Mouse (Mus musculus) lung, embryonic 14.5 days (tissue): Measurements from ENCODE around the gene Frmpd2. TPM values are rescaled to one million over a fixed set of nuclear protein-coding genes. Genes with fewer than 3 reads are reported as not detected.

ENCODE experiments used
- ATAC-seq: fragments of 200-750 bp; cut with Nextera tagmentation; 2 replicates; pipeline ENCODE4 v1.8.0; 2017; ENCODE audit warnings: mild to moderate bottlenecking, moderate TSS enrichment, moderate library complexity; ENCODE audit not compliant: insufficient read depth
- DNase-seq: peaks from one replicate; pipeline ENCODE4 v3.0.0-alpha.2; 2015
- H3K27ac ChIP-seq: fragments of 300-500 bp; sonication (generic); 2 replicates; pipeline ENCODE4 v1.5.1; 2014; ENCODE audit warnings: low read depth, mild to moderate bottlenecking, moderate library complexity
- H3K27me3 ChIP-seq: fragments of 300-500 bp; sonication (generic); 2 replicates; pipeline ENCODE4 v1.6.1; 2014; ENCODE audit warnings: low read length, control low read depth; ENCODE audit not compliant: insufficient read depth
- H3K36me3 ChIP-seq: fragments of 300-500 bp; sonication (generic); 2 replicates; pipeline ENCODE4 v1.6.1; 2014; ENCODE audit warnings: control low read depth; ENCODE audit not compliant: insufficient read depth
- H3K4me1 ChIP-seq: fragments of 300-500 bp; sonication (generic); 2 replicates; pipeline ENCODE4 v1.6.1; 2014; ENCODE audit warnings: antibody characterized with exemption, control low read depth; ENCODE audit not compliant: insufficient read depth
- H3K4me2 ChIP-seq: fragments of 300-500 bp; sonication (generic); 2 replicates; pipeline ENCODE4 v1.6.1; 2014; ENCODE audit warnings: mild to moderate bottlenecking
- H3K4me3 ChIP-seq: fragments of 300-500 bp; sonication (generic); 2 replicates; pipeline ENCODE4 v1.5.1; 2014; ENCODE audit warnings: low read depth, low read length
- H3K9ac ChIP-seq: fragments of 300-500 bp; sonication (generic); 2 replicates; pipeline ENCODE4 v1.6.1; 2014
- H3K9me3 ChIP-seq: fragments of 300-500 bp; sonication (generic); 2 replicates; pipeline ENCODE4 v1.6.1; 2016; ENCODE audit warnings: low read depth, low read length, control low read depth
- CTCF ChIP-seq: IDR thresholded peaks from 2 replicates; pipeline ENCODE4 v1.5.1; 2016; ENCODE audit warnings: antibody characterized with exemption, low read depth
- WGBS: fragments of 180-500 bp; shearing (Covaris S2); extraction: QIAGEN DNeasy Blood & Tissue Kit; methylation state at CpG from one replicate; pipeline ENCODE4 v1.1.7; 2014; 5-methylcytosine and 5-hydroxymethylcytosine counted together
- polyA plus RNA-seq: library from polyadenylated mRNA; unstranded; fragments of >200 nt; fragmentation: Nextera tagmentation; extraction: Ambion mirVana; gene quantifications from 2 replicates; pipeline ENCODE4 v1.2.1, GENCODE M21; 2014

Gene Frmpd2
- polyA plus RNA-seq, 1 experiment from 2014 or later, result not detected

GRCm38 (mm10) chr14:33503311-33503710 lies 31.8 kb downstream of the Frmpd2 start:
- Histone ChIP-seq H3K4me2 (no peak overlapping the region), H3K27me3 (no peaks in the 10 kb centered on the region), H3K9me3 (no peaks in the 10 kb centered on the region), H3K27ac (no peak overlapping the region), H3K36me3 (no peaks in the 10 kb centered on the region), H3K4me3 (no peak overlapping the region), H3K4me1 (no peaks in the 10 kb centered on the region), H3K9ac (no peak overlapping the region)
- DNase-seq, result no peak
- 82% methylated on average over 9 of the region's 9 CpGs for WGBS
- no peak for ATAC-seq
- TF ChIP-seq CTCF, result no peak

- H3K4me1 ChIP-seq, result no peaks in the 10 kb centered on the region
- no peak for ATAC-seq
- 74% methylated on average over 4 of the region's 4 CpGs for WGBS
These were observed 35.2 kb downstream of the Frmpd2 start for GRCm38 (mm10) chr14:33506696-33507095.

GRCm38 (mm10) chr14:33508660-33509059 lies 37.2 kb downstream of the Frmpd2 start:
- H3K27me3 ChIP-seq, result no peaks in the 10 kb centered on the region
- DNase-seq (no peak), ATAC-seq (no peak)
- no peaks in the 10 kb centered on the region for H3K4me1 ChIP-seq
- H3K27ac ChIP-seq, result no peak overlapping the region
- 82% methylated on average over 1 of the region's 1 CpGs for WGBS
- no peaks in the 10 kb centered on the region for H3K9me3 ChIP-seq
- no peak overlapping the region for H3K4me2 ChIP-seq
- H3K9ac ChIP-seq, result no peak overlapping the region
- no peak overlapping the region for H3K4me3 ChIP-seq
- no peaks in the 10 kb centered on the region for H3K36me3 ChIP-seq
- TF ChIP-seq CTCF, result no peak

More at GRCm38 (mm10) chr14:33506696-33507095, 35.2 kb downstream of the Frmpd2 start:
- H3K9ac ChIP-seq, result no peak overlapping the region
- no peak for DNase-seq
- no peaks in the 10 kb centered on the region for H3K9me3 ChIP-seq
- TF ChIP-seq CTCF, result no peak
- H3K27me3 ChIP-seq, result no peaks in the 10 kb centered on the region
- no peak overlapping the region for H3K4me3 ChIP-seq
- H3K4me2 ChIP-seq, result no peak overlapping the region
- H3K36me3 ChIP-seq, result no peaks in the 10 kb centered on the region
- H3K27ac ChIP-seq, result no peak overlapping the region

GRCm38 (mm10) chr14:33513877-33514276 lies 42.4 kb downstream of the Frmpd2 start:
- 64% methylated on average over 5 of the region's 5 CpGs for WGBS
- Histone ChIP-seq H3K9ac (no peak overlapping the region), H3K4me2 (no peak overlapping the region), H3K9me3 (no peaks in the 10 kb centered on the region), H3K27ac (no peak overlapping the region), H3K27me3 (no peaks in the 10 kb centered on the region), H3K4me1 (no peaks in the 10 kb centered on the region), H3K36me3 (no peaks in the 10 kb centered on the region), H3K4me3 (no peak overlapping the region)
- DNase-seq (no peak), ATAC-seq (no peak)
- no peak for TF ChIP-seq CTCF

GRCm38 (mm10) chr14:33514756-33515285 lies 43.3 kb downstream of the Frmpd2 start:
- Histone ChIP-seq H3K4me1 (no peaks in the 10 kb centered on the region), H3K4me3 (no peak overlapping the region), H3K36me3 (no peaks in the 10 kb centered on the region), H3K9ac (no peak overlapping the region), H3K4me2 (no peak overlapping the region), H3K27ac (no peak overlapping the region), H3K9me3 (no peaks in the 10 kb centered on the region), H3K27me3 (no peaks in the 10 kb centered on the region)
- 67% methylated on average over 6 of the region's 6 CpGs for WGBS
- no peak for TF ChIP-seq CTCF
- ATAC-seq (no peak), DNase-seq (no peak)

- ATAC-seq (no peak), DNase-seq (no peak)
- no peak for TF ChIP-seq CTCF
- no peak overlapping the region for H3K9ac ChIP-seq
- no peak overlapping the region for H3K4me2 ChIP-seq
- H3K27me3 ChIP-seq, result no peaks in the 10 kb centered on the region
- H3K9me3 ChIP-seq, result no peaks in the 10 kb centered on the region
- H3K36me3 ChIP-seq, result no peaks in the 10 kb centered on the region
- no peaks in the 10 kb centered on the region for H3K4me1 ChIP-seq
- H3K4me3 ChIP-seq, result no peak overlapping the region
- WGBS, result 45% methylated on average over 3 of the region's 3 CpGs
- no peak overlapping the region for H3K27ac ChIP-seq
These were observed 50.0 kb downstream of the Frmpd2 start for GRCm38 (mm10) chr14:33521538-33521937.

GRCm38 (mm10) chr14:33525272-33525983 lies 53.9 kb downstream of the Frmpd2 start:
- DNase-seq (no peak), ATAC-seq (no peak)
- no peaks in the 10 kb centered on the region for H3K9me3 ChIP-seq
- no peak overlapping the region for H3K4me3 ChIP-seq
- H3K27ac ChIP-seq, result no peak overlapping the region
- TF ChIP-seq CTCF, result no peak
- H3K9ac ChIP-seq, result no peak overlapping the region
- H3K27me3 ChIP-seq, result no peaks in the 10 kb centered on the region
- no peaks in the 10 kb centered on the region for H3K4me1 ChIP-seq
- H3K36me3 ChIP-seq, result no peaks in the 10 kb centered on the region
- WGBS, result 56% methylated on average over 12 of the region's 12 CpGs
- H3K4me2 ChIP-seq, result no peak overlapping the region
